Mouse (Mus musculus): ENCODE results near the gene Terb2. TPM values are rescaled to one million over a fixed set of nuclear protein-coding genes. Genes with fewer than 3 reads are reported as not detected.
A peak's percentile ranks its signal among the peaks of the same experiment; 100 is the strongest.

Gene Terb2
- not detected in 2 replicates for polyA plus RNA-seq (2015; fragmentation: Nextera tagmentation; extraction: Ambion mirVana)

- ATAC-seq (ENCODE audit: insufficient read depth): no peak
- WGBS (ENCODE audit: insufficient replicate concordance): 79% methylated on average over 17 of the region's 17 CpGs
Measured at GRCm38 (mm10) chr2:122186106-122186505, at the start of gene Terb2, which contains the start of gene Patl2. Gene Terb2 (plus strand): TSS chr2:122186272. Gene Patl2 (minus strand): TSS chr2:122186189.

GRCm38 (mm10) chr2:122137839-122138465 is 48.1 kb upstream of the Terb2 start:
- Histone ChIP-seq H3K4me2 (peak overlapping the region; percentile 56), H3K9ac (no peak overlapping the region; the same call in 1 of the 2 replicates), H3K9me3 (replicated peaks) (no peaks in the 10 kb centered on the region), H3K4me3 (replicated peaks) (no peak overlapping the region), H3K27me3 (no peaks in the 10 kb centered on the region), H3K27ac (replicated peaks) (peak overlapping the region; percentile 69; the same call in 1 of the 2 replicates), H3K36me3 (replicated peaks) (no peaks in the 10 kb centered on the region), H3K4me1 (replicated peaks) (peaks cover 30% of the 10 kb centered on the region)
- ATAC-seq (ENCODE audit: insufficient read depth): peak; percentile 91
- WGBS (ENCODE audit: insufficient replicate concordance): 10% methylated on average over 5 of the region's 5 CpGs

More at GRCm38 (mm10) chr2:122186106-122186505, at the start of gene Terb2, which contains the start of gene Patl2:
- no peak within 1 kb of the TSS for H3K27ac ChIP-seq (replicated peaks)
- H3K4me3 ChIP-seq (replicated peaks): no peak within 1 kb of the TSS
- no peaks in the 10 kb centered on the region for H3K27me3 ChIP-seq
- no peaks in the 10 kb centered on the region for H3K4me1 ChIP-seq (replicated peaks)
- H3K36me3 ChIP-seq (replicated peaks): no peaks in the 10 kb centered on the region
- H3K9ac ChIP-seq: no peak within 1 kb of the TSS
- H3K4me2 ChIP-seq: no peak within 1 kb of the TSS
- H3K9me3 ChIP-seq (replicated peaks): no peaks in the 10 kb centered on the region

DNA sequence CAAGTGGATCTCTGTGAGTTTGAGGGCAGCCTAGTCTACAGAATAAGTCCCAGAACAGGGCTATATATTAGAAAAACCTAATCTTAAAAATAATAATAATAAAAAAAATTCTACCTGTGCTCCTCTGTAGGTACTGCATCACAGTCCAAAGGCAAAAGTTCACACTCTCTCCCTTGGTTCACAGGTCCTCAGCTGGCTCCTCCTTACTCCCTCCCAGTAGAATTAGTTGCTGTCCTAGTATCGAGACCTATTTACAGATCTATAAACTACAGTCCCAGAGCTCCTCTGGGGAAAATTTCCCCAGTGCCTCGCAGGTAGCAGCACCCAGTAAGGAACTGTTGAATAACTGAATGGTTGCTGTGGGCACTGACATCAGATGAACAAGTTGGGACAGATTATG is 45.3 kb upstream of the Terb2 start:
- Histone ChIP-seq H3K27me3 (no peaks in the 10 kb centered on the region), H3K27ac (replicated peaks) (peak overlapping the region; percentile 75), H3K9me3 (replicated peaks) (no peaks in the 10 kb centered on the region), H3K4me1 (replicated peaks) (peaks cover 32% of the 10 kb centered on the region), H3K36me3 (replicated peaks) (no peaks in the 10 kb centered on the region), H3K4me2 (peak overlapping the region; percentile 14; the same call in 1 of the 2 replicates), H3K9ac (no peak overlapping the region), H3K4me3 (replicated peaks) (no peak overlapping the region)
- 60% methylated on average over 2 of the region's 2 CpGs for WGBS (ENCODE audit: insufficient replicate concordance)
- peak; percentile 24; the same call in 1 of the 2 replicates for ATAC-seq (ENCODE audit: insufficient read depth)

DNA sequence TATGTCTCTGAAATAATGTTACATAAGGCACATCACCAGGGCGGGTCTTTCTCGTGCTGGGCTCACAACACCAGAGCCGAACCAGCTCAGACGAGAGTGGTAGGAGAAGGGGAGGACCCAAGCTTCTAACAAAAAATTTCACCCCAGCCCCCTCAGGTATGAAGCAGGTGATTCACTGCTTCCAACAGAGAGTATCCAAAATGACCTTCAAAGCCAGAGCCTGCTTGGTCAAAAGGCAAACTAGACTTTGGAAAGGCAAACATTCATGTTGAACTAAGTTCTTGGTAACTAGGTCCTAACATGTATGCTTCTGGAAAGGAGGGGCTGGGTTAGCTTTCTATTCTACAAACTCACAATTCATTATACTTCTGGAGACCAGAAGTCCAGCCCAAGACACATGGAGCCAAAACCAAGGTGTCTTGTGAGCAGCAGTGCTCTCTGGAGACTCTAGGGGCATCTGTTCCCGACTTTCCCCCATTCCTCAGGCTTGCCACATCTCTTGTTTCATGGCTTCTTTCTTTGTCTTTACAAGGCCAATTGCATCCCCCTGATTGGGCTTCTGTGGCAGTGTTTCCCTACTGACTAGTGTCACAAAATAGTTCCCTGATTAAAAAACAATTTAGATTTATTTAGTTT is 44.6 kb upstream of the Terb2 start:
- H3K27me3 ChIP-seq: no peaks in the 10 kb centered on the region
- 59% methylated on average over 5 of the region's 5 CpGs for WGBS (ENCODE audit: insufficient replicate concordance)
- H3K4me2 ChIP-seq: peak overlapping the region; percentile 23; the same call in 1 of the 2 replicates
- no peak overlapping the region for H3K9ac ChIP-seq
- no peak overlapping the region for H3K4me3 ChIP-seq (replicated peaks)
- ATAC-seq (ENCODE audit: insufficient read depth): peak; percentile 44
- H3K9me3 ChIP-seq (replicated peaks): no peaks in the 10 kb centered on the region
- H3K36me3 ChIP-seq (replicated peaks): no peaks in the 10 kb centered on the region
- peaks cover 34% of the 10 kb centered on the region for H3K4me1 ChIP-seq (replicated peaks)
- peak overlapping the region; percentile 75 for H3K27ac ChIP-seq (replicated peaks)

DNA sequence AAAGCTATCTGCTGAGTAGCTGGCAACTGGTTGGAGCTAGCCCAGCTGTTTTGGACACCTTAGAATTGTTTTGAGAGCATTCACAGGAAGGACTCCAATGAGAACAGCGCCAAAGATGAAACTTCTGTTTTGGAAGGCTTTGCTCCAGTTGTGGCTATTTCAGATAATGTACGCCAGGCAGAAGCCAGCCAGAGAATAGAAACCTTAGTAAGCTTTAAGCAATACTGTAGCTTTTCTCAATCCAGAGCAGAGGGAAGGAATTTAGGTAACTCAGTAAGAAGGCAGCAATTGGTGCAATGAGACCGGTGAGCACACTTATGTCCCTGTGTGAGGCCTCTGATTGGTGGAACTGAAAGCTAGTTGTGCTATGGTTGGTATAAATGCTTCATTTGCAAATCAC is 43.0 kb upstream of the Terb2 start:
- no peaks in the 10 kb centered on the region for H3K36me3 ChIP-seq (replicated peaks)
- H3K27ac ChIP-seq (replicated peaks): 0 out of 2 replicates have a peak overlapping the region, but pooled peaks have one; percentile 19
- 74% methylated on average over 3 of the region's 3 CpGs for WGBS (ENCODE audit: insufficient replicate concordance)
- H3K9me3 ChIP-seq (replicated peaks): no peaks in the 10 kb centered on the region
- H3K4me3 ChIP-seq (replicated peaks): no peak overlapping the region
- H3K27me3 ChIP-seq: no peaks in the 10 kb centered on the region
- no peak overlapping the region for H3K4me2 ChIP-seq
- peaks cover 34% of the 10 kb centered on the region for H3K4me1 ChIP-seq (replicated peaks)
- no peak overlapping the region for H3K9ac ChIP-seq
- no peak for ATAC-seq (ENCODE audit: insufficient read depth)

GRCm38 (mm10) chr2:122145756-122146155 is 40.3 kb upstream of the Terb2 start:
- WGBS (ENCODE audit: insufficient replicate concordance): 55% methylated on average over 4 of the region's 4 CpGs
- H3K27ac ChIP-seq (replicated peaks): no peak overlapping the region
- H3K4me2 ChIP-seq: no peak overlapping the region
- no peak overlapping the region for H3K4me3 ChIP-seq (replicated peaks)
- H3K9me3 ChIP-seq (replicated peaks): no peaks in the 10 kb centered on the region
- ATAC-seq (ENCODE audit: insufficient read depth): no peak
- H3K36me3 ChIP-seq (replicated peaks): peaks cover 1% of the 10 kb centered on the region; the same call in 1 of the 2 replicates
- peaks cover 44% of the 10 kb centered on the region for H3K4me1 ChIP-seq (replicated peaks)
- no peaks in the 10 kb centered on the region for H3K27me3 ChIP-seq
- H3K9ac ChIP-seq: no peak overlapping the region

- Histone ChIP-seq H3K9me3 (replicated peaks) (no peaks in the 10 kb centered on the region), H3K9ac (no peak overlapping the region), H3K27me3 (no peaks in the 10 kb centered on the region), H3K4me2 (peak overlapping the region; percentile 94), H3K36me3 (replicated peaks) (peaks cover 9% of the 10 kb centered on the region), H3K27ac (replicated peaks) (peak overlapping the region; percentile 82), H3K4me3 (replicated peaks) (peak overlapping the region; percentile 72), H3K4me1 (replicated peaks) (peaks cover 49% of the 10 kb centered on the region)
- WGBS (ENCODE audit: insufficient replicate concordance): 68% methylated on average over 6 of the region's 6 CpGs
- ATAC-seq (ENCODE audit: insufficient read depth): no peak
Measured at GRCm38 (mm10) chr2:122146687-122147086, 39.4 kb upstream of the Terb2 start.

DNA sequence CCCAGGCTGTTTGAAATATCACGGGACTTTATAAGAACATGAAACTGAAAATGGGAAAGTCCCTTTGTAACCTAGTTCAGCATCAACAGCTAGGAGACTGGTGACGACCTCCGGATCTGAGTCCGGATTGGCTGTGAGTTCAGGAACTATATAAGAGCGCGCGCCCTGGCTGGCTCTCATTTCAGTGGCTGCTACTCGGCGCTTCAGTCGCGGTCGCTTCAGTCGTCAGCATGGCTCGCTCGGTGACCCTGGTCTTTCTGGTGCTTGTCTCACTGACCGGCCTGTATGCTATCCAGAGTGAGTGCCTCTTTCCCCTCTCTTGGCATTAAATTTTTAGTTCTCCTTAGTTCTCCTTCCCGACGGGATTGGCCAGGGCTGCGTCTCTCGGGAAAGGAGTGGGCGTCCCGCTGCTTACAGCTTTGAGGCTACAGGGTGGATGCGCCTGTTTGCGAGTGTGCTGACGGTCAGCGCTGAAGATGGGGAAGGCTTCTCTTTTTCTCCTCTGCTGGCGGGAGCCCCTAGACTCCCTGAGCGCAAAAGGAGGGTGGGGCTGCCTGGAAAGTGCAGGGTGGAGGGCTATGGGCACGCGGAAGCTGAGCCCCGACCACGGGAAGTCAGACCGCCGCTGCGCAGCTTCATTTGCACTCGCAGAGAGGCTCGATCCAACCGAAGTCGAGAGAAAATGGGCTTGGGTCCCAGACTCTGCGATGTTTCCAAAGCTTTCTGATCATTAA is 38.4 kb upstream of the Terb2 start, which contains the start of gene B2m:
Gene B2m (plus strand): TSS at position 179 of the 734 bp plus-strand sequence.
- peak within 1 kb of the TSS; percentile 72 for H3K4me3 ChIP-seq (replicated peaks)
- WGBS (ENCODE audit: insufficient replicate concordance): under 1% methylated on average over 40 of the region's 40 CpGs
- peaks cover 16% of the 10 kb centered on the region for H3K36me3 ChIP-seq (replicated peaks)
- peak within 1 kb of the TSS; percentile 79 for H3K9ac ChIP-seq
- peak; percentile 91 for ATAC-seq (ENCODE audit: insufficient read depth)
- no peaks in the 10 kb centered on the region for H3K9me3 ChIP-seq (replicated peaks)
- peak within 1 kb of the TSS; percentile 94 for H3K4me2 ChIP-seq
- H3K27ac ChIP-seq (replicated peaks): peak within 1 kb of the TSS; percentile 82
- peaks cover 56% of the 10 kb centered on the region for H3K4me1 ChIP-seq (replicated peaks)
- H3K27me3 ChIP-seq: no peaks in the 10 kb centered on the region

- Histone ChIP-seq H3K9me3 (replicated peaks) (no peaks in the 10 kb centered on the region), H3K36me3 (replicated peaks) (peaks cover 16% of the 10 kb centered on the region), H3K4me2 (peak overlapping the region; percentile 94), H3K9ac (peak overlapping the region; percentile 79), H3K27ac (replicated peaks) (peak overlapping the region; percentile 82), H3K4me1 (replicated peaks) (peaks cover 56% of the 10 kb centered on the region), H3K4me3 (replicated peaks) (peak overlapping the region; percentile 72), H3K27me3 (no peaks in the 10 kb centered on the region)
- peak; percentile 11 for ATAC-seq (ENCODE audit: insufficient read depth)
- 6% methylated on average over 18 of the region's 18 CpGs for WGBS (ENCODE audit: insufficient replicate concordance)
Measured at GRCm38 (mm10) chr2:122148242-122148917, 37.7 kb upstream of the Terb2 start.

GRCm38 (mm10) chr2:122149316-122149715 is 36.8 kb upstream of the Terb2 start:
- peaks cover 20% of the 10 kb centered on the region for H3K36me3 ChIP-seq (replicated peaks)
- no peaks in the 10 kb centered on the region for H3K9me3 ChIP-seq (replicated peaks)
- H3K4me2 ChIP-seq: peak overlapping the region; percentile 94
- H3K27me3 ChIP-seq: no peaks in the 10 kb centered on the region
- WGBS (ENCODE audit: insufficient replicate concordance): 73% methylated on average over 6 of the region's 6 CpGs
- H3K9ac ChIP-seq: peak overlapping the region; percentile 79; the same call in 1 of the 2 replicates
- H3K27ac ChIP-seq (replicated peaks): no peak overlapping the region
- H3K4me3 ChIP-seq (replicated peaks): peak overlapping the region; percentile 72
- peaks cover 57% of the 10 kb centered on the region for H3K4me1 ChIP-seq (replicated peaks)
- no peak for ATAC-seq (ENCODE audit: insufficient read depth)

Measured in liver, embryonic 15.5 days (tissue).